Mouse (Mus musculus) hindbrain, embryonic 14.5 days (tissue): ENCODE results near the gene Rab5c. TPM values are rescaled to one million over a fixed set of nuclear protein-coding genes. Genes with fewer than 3 reads are reported as not detected.
A peak's percentile ranks its signal among the peaks of the same experiment; 100 is the strongest.

Source experiments
- ATAC-seq: fragments of 200-750 bp; cut with Nextera tagmentation; 2 replicates; pipeline ENCODE4 v1.8.0; 2017; ENCODE audit warnings: moderate number of reproducible peaks, mild to moderate bottlenecking, moderate TSS enrichment, moderate library complexity; ENCODE audit not compliant: low FRiP score
- DNase-seq: peaks from one replicate; pipeline ENCODE4 v3.0.0-alpha.2; 2015; ENCODE audit warnings: low spot score
- H3K27ac ChIP-seq: fragments of 300-500 bp; sonication (generic); 2 replicates; pipeline ENCODE4 v1.5.1; 2014; ENCODE audit warnings: mild to moderate bottlenecking, moderate library complexity
- H3K27me3 ChIP-seq: fragments of 300-500 bp; sonication (generic); 2 replicates; pipeline ENCODE4 v1.6.1; 2014; ENCODE audit warnings: mild to moderate bottlenecking, low read length, mixed read lengths; ENCODE audit not compliant: control insufficient read depth, insufficient read depth
- H3K36me3 ChIP-seq: fragments of 300-500 bp; sonication (generic); replicated peaks from 2 replicates; pipeline ENCODE4 v1.6.1; 2014; ENCODE audit not compliant: control insufficient read depth, insufficient read depth
- H3K4me1 ChIP-seq: fragments of 300-500 bp; sonication (generic); replicated peaks from 2 replicates; pipeline ENCODE4 v1.6.1; 2014; ENCODE audit warnings: antibody characterized with exemption, low read length, mixed read lengths; ENCODE audit not compliant: control insufficient read depth, insufficient read depth
- H3K4me2 ChIP-seq: fragments of 300-500 bp; sonication (generic); replicated peaks from 2 replicates; pipeline ENCODE4 v1.6.1; 2014; ENCODE audit warnings: mild to moderate bottlenecking, moderate library complexity
- H3K4me3 ChIP-seq: fragments of 300-500 bp; sonication (generic); replicated peaks from 2 replicates; pipeline ENCODE4 v1.5.1; 2014; ENCODE audit warnings: mild to moderate bottlenecking, low read length
- H3K9ac ChIP-seq: fragments of 300-500 bp; sonication (generic); 2 replicates; pipeline ENCODE4 v1.6.1; 2014
- H3K9me3 ChIP-seq: fragments of 300-500 bp; sonication (generic); 2 replicates; pipeline ENCODE4 v1.6.1; 2016; ENCODE audit warnings: low read length; ENCODE audit not compliant: control insufficient read depth
- WGBS: fragments of 180-500 bp; shearing (Covaris S2); extraction: QIAGEN DNeasy Blood & Tissue Kit; methylation state at CpG from one replicate; pipeline ENCODE4 v1.1.7; 2014; 5-methylcytosine and 5-hydroxymethylcytosine counted together
- polyA plus RNA-seq: library from polyadenylated mRNA; unstranded; fragments of >200 nt; fragmentation: Nextera tagmentation; extraction: Ambion mirVana; gene quantifications from 2 replicates; pipeline ENCODE4 v1.2.1, GENCODE M21; 2014

The Rab5c gene
- polyA plus RNA-seq, 1 experiment from 2014 or later: 80.5 TPM

- Histone ChIP-seq H3K4me3 (0 out of 2 replicates have a peak overlapping the region, but pooled peaks have one; percentile 7), H3K27me3 (0 out of 2 replicates have a peak, but pooled peaks cover 7% of the 10 kb centered on the region), H3K9ac (0 out of 2 replicates have a peak overlapping the region, but pooled peaks have one; percentile 24), H3K4me1 (no peaks in the 10 kb centered on the region), H3K9me3 (no peaks in the 10 kb centered on the region), H3K4me2 (peak overlapping the region; percentile 33), H3K27ac (no peak overlapping the region), H3K36me3 (peaks cover 20% of the 10 kb centered on the region)
- ATAC-seq (no peak), DNase-seq (no peak)
- 2% methylated on average over 14 of the region's 14 CpGs for WGBS
These were observed 36.7 kb downstream of the Rab5c start for GRCm38 (mm10) chr11:100701301-100701700.

GRCm38 (mm10) chr11:100700710-100701109 lies 37.3 kb downstream of the Rab5c start:
- H3K36me3 ChIP-seq: peaks cover 14% of the 10 kb centered on the region
- H3K9me3 ChIP-seq: no peaks in the 10 kb centered on the region
- DNase-seq (no peak), ATAC-seq (no peak)
- H3K27ac ChIP-seq: no peak overlapping the region
- H3K27me3 ChIP-seq: 0 out of 2 replicates have a peak, but pooled peaks cover 7% of the 10 kb centered on the region
- no peaks in the 10 kb centered on the region for H3K4me1 ChIP-seq
- 70% methylated on average over 3 of the region's 3 CpGs for WGBS
- H3K9ac ChIP-seq: 0 out of 2 replicates have a peak overlapping the region, but pooled peaks have one; percentile 24
- no peak overlapping the region for H3K4me3 ChIP-seq
- H3K4me2 ChIP-seq: no peak overlapping the region

- Histone ChIP-seq H3K4me1 (no peaks in the 10 kb centered on the region), H3K4me3 (no peak overlapping the region), H3K36me3 (no peaks in the 10 kb centered on the region), H3K27ac (no peak overlapping the region), H3K9ac (no peak overlapping the region), H3K4me2 (no peak overlapping the region), H3K27me3 (0 out of 2 replicates have a peak, but pooled peaks cover 7% of the 10 kb centered on the region), H3K9me3 (no peaks in the 10 kb centered on the region)
- DNase-seq (no peak), ATAC-seq (no peak)
- 79% methylated on average over 7 of the region's 7 CpGs for WGBS
These were observed 40.1 kb downstream of the Rab5c start for GRCm38 (mm10) chr11:100697921-100698320.

- DNase-seq: peak; percentile 74
- Histone ChIP-seq H3K4me2 (no peak overlapping the region), H3K4me3 (no peak overlapping the region), H3K4me1 (0 out of 2 replicates have a peak, but pooled peaks cover 4% of the 10 kb centered on the region), H3K27me3 (peaks cover 7% of the 10 kb centered on the region; the same call in 1 of the 2 replicates), H3K9ac (no peak overlapping the region), H3K36me3 (no peaks in the 10 kb centered on the region), H3K9me3 (no peaks in the 10 kb centered on the region), H3K27ac (no peak overlapping the region)
- ATAC-seq: no peak; the same call in 1 of the 2 replicates
- WGBS: 38% methylated on average over 5 of the region's 5 CpGs
These were observed 43.1 kb downstream of the Rab5c start for GRCm38 (mm10) chr11:100694926-100695325.

GRCm38 (mm10) chr11:100693154-100693553 lies 44.9 kb downstream of the Rab5c start:
- no peaks in the 10 kb centered on the region for H3K36me3 ChIP-seq
- 0 out of 2 replicates have a peak, but pooled peaks cover 4% of the 10 kb centered on the region for H3K4me1 ChIP-seq
- DNase-seq: no peak
- no peak overlapping the region for H3K4me2 ChIP-seq
- H3K9me3 ChIP-seq: no peaks in the 10 kb centered on the region
- H3K27ac ChIP-seq: no peak overlapping the region
- 19% methylated on average over 5 of the region's 5 CpGs for WGBS
- H3K27me3 ChIP-seq: peaks cover 7% of the 10 kb centered on the region; the same call in 1 of the 2 replicates
- ATAC-seq: no peak
- no peak overlapping the region for H3K4me3 ChIP-seq
- no peak overlapping the region for H3K9ac ChIP-seq

- ATAC-seq (no peak), DNase-seq (no peak)
- Histone ChIP-seq H3K36me3 (no peaks in the 10 kb centered on the region), H3K4me2 (peak within 1 kb of the TSS; percentile 45), H3K4me1 (0 out of 2 replicates have a peak, but pooled peaks cover 4% of the 10 kb centered on the region), H3K4me3 (peak within 1 kb of the TSS; percentile 18), H3K27me3 (peaks cover 7% of the 10 kb centered on the region; the same call in 1 of the 2 replicates), H3K9me3 (no peaks in the 10 kb centered on the region), H3K9ac (no peak within 1 kb of the TSS; the same call in 1 of the 2 replicates), H3K27ac (no peak within 1 kb of the TSS)
- 2% methylated on average over 23 of the region's 23 CpGs for WGBS
These were observed 45.8 kb downstream of the Rab5c start, which contains the start of gene Zfp385c for GRCm38 (mm10) chr11:100692164-100692616. TSS of gene Zfp385c (minus strand) at chr11:100692455.

- Histone ChIP-seq H3K27ac (no peak overlapping the region), H3K4me1 (0 out of 2 replicates have a peak, but pooled peaks cover 4% of the 10 kb centered on the region), H3K4me2 (no peak overlapping the region), H3K4me3 (no peak overlapping the region), H3K27me3 (peaks cover 7% of the 10 kb centered on the region; the same call in 1 of the 2 replicates), H3K9ac (no peak overlapping the region), H3K36me3 (no peaks in the 10 kb centered on the region), H3K9me3 (no peaks in the 10 kb centered on the region)
- ATAC-seq (no peak), DNase-seq (no peak)
- WGBS: 79% methylated on average over 7 of the region's 7 CpGs
These were observed 47.6 kb downstream of the Rab5c start for GRCm38 (mm10) chr11:100690389-100690788.

GRCm38 (mm10) chr11:100688443-100688842 lies 49.6 kb downstream of the Rab5c start:
- Histone ChIP-seq H3K9me3 (no peaks in the 10 kb centered on the region), H3K27me3 (peaks cover 7% of the 10 kb centered on the region; the same call in 1 of the 2 replicates), H3K36me3 (no peaks in the 10 kb centered on the region), H3K4me2 (no peak overlapping the region), H3K4me1 (0 out of 2 replicates have a peak, but pooled peaks cover 4% of the 10 kb centered on the region), H3K27ac (no peak overlapping the region), H3K9ac (no peak overlapping the region), H3K4me3 (no peak overlapping the region)
- WGBS: 69% methylated on average over 4 of the region's 4 CpGs
- ATAC-seq (no peak), DNase-seq (no peak)

GRCm38 (mm10) chr11:100687265-100687664 lies 50.8 kb downstream of the Rab5c start:
- no peak for DNase-seq
- H3K4me2 ChIP-seq: no peak overlapping the region
- H3K9ac ChIP-seq: no peak overlapping the region
- WGBS: 82% methylated on average over 7 of the region's 7 CpGs
- no peaks in the 10 kb centered on the region for H3K9me3 ChIP-seq
- ATAC-seq: no peak
- H3K27me3 ChIP-seq: peaks cover 7% of the 10 kb centered on the region; the same call in 1 of the 2 replicates
- 0 out of 2 replicates have a peak, but pooled peaks cover 4% of the 10 kb centered on the region for H3K4me1 ChIP-seq
- no peak overlapping the region for H3K27ac ChIP-seq
- H3K36me3 ChIP-seq: no peaks in the 10 kb centered on the region
- no peak overlapping the region for H3K4me3 ChIP-seq
